Mouse (Mus musculus) T-helper 17 cell (primary cell): ENCODE data around the gene Syt15.
"Not testable (repeated sequence)": the region's sequence is repeated elsewhere in the genome, so short reads cannot be mapped to it uniquely, and the experiment has no call there.

Source experiments
- in situ Hi-C, 2 experiments: fragments of 300-600 bp; cut with MboI, MseI; formaldehyde crosslinking; loops; 1 replicate in 1 of 2; 2 replicates in 1 of 2; pipeline ENCODE4 v1.15.1; 2025; ENCODE audit warnings: high pct_unique_total_duplicates in 2 of 2

Gene Syt15

DNA sequence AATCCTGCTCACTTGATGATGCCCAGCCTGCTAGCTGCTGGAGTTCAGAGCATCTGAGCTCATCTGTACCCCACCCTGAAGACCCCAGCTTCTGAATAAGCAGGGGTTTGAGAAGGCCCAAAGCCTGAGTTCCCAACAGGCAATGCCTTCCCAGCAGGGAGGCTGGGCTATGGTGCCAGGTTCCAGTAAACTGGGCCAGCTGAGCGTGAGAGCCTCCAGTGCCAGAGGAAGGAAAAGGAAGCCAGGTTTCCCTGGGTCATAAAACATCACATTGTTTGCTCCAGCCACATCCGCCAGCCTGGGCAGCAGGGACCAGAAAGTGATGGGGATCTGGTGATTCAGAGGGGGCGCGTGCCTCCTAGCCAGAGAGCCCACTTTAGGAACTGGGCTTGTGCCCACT lies 7.2 kb downstream of the Syt15 start:
- in situ Hi-C loops, result no loop called here

DNA sequence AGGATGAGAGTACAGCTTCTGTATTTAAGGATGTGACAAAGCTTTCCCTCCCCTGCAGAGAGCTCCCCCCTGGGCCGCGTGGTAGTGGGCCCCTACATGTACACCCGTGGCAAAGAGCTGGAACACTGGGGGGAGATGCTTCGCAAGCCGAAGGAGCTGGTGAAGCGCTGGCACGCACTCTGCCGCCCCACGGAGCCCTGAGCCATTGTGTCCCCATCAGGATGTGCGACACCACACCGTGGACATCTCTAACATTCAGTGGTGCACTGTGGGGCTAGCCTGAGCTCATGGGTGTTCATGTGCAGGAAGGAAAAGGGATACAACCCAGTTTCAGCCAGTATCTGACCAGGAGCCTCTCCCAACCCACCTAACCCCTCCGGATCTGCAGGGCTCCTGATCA lies 8.6 kb downstream of the Syt15 start:
- in situ Hi-C loops, result no loop called here

DNA sequence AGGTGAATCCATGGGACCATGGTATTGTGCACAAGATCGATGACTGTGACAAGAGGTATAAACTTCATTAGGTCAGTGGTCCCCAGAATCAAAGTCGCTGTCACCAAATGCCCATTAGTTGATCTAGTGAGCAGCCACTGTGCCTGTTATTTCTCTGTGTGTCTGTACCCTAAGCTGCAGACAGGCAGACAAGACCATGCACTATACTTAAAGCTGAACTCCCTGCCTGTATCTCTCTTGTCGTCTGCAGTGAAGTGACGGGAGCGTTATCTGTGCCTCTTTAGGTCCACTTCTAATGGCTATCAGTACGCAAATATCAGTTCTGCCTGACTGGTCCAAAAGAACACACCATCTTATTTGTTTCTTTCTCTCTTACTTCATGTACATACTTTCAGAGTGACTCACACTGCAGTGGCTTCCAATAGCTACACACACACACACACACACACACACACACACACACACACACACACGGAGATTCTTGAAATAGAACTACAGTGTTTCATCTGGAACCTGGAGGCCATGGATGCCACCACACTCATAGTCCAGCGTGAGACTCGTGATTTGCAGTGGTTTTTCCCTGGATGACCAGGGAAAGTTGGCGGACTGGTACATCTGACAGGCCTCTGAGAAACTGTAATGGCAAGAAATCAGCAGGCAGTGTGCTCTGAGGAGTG lies 9.6 kb downstream of the Syt15 start:
- in situ Hi-C loops, result no loop called here

DNA sequence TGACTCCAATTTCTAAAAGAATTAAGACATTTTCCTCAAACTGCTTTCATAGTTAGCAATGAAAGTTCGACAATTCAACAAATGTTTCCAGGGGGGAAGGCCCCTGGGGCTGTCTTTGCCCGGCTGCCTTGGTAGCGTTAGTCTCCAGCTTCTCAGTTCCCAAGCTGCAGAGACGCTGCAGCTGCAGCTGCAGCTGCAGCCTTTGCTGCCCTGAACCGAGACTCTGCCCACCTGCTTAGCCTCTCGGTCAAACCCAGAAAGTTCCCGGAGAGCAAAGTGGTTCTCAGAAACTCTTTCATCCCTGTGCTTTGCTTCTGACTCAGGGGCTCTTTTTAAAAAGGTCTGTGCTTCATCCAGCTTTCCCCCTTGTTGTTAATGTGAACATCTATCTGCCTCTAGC lies 12.9 kb downstream of the Syt15 start:
- in situ Hi-C loops, result no loop called here

DNA sequence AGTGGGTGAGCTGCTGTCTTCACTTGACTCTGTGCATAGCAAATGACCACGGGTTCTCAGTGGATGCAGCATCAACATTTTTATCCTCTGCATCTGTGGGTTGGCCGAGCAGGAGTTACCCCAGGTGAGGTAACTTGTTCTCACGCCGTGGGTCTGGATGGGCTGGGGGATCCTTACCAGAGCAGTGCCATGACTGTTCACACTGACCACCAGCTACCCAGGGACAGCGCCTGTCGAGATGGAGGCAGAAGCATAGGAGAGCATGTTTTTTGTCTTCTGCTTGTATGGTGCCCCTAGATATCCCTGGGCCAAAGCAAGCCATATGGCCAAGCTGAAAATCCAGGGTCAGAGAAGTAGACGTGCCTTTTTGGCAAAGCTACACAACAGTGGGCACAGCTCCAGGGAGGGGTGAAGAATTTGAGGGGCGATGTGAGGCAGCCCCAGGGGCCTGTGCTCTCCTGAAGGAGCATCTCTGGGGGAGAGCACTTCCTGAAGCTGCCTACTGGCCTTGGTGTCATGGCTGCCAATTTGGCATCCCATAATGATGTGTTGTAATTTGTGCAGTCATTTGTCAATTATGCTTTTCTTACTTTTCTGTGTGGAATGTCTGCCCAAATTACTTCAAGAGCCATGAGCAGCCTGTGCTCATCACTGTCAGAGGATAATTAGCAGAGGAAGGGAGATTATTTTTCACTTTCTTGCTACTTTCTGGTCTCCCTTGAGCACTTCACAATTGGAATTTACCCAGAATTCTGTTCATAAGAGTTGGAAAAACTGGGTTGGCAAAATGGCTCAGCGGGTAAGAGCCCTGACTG lies 13.7 kb downstream of the Syt15 start:
- in situ Hi-C loops, result no loop called here

DNA sequence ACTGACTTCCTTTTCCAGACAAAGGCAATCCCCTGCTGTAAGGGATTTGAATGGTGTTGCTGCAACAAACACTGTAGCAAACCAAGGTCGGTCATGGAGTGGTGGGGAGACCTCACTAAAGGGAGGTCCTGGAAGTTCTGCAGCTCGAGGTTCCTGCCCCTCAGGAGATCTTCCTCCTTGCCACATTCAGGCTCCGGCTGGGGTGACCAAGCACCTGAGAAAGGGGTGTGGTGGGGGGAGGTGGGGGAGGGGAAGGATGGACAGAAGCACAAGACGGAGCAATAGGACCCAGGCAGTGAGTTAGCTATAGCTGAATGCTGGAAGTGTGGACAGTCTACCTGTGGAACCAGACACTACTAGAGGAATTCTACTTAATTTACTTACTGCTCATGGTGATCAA lies 14.5 kb downstream of the Syt15 start:
- in situ Hi-C loops, result no loop called here

DNA sequence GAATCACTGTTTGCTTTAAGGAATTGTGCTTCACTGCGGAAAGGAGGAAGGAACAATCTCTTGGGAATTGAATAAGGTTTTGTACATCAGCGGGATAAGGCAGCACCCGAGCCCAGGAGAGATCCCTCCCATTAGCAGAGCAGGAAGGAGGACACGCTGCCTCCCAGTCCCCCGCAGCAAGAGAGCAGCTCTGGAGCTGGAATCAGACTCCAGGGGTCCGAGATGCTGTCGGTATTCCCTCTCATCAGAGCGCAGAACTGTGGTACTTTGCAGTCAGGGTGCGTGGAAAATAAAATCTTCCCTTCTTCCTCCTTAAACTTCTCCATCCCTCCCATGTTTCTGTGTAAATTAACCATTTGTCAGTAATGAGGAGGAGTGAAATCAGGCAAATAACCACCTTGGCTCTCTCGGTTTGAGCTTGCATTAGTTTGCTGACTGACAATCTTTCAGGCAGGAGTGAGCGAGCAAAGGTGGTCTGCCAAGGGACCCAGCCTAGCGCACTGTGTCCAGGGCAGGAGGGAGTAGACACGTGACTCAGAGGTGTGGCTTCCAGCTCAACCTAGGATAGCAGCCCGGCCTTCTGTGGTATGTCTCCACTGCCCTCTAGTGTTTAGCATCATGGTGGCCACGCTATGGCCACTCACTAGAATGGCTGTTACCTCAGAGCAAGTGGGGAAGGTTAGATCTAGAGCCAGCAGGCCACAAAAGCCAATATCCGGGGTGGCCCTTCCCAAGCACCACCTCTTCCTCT lies 15.4 kb downstream of the Syt15 start:
- in situ Hi-C loops, result no loop called here

DNA sequence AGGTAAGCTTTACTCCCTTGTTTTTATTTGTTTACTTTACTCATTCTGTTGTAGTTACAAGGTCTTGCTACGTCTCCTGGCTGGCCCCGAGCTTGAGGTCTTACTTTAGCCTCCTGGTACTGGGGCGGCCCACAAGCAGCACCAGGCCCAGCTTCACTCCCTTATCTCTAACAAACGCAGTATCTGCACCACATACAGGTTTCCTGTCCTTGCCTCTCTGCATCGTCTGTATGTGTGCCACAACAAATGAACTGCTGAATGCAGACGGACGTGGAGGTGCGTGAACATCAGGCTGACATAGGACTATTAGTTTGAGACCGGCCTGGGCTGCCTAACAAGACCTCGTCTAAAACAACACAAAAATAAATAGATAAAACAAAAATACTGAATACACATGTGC lies 20.9 kb downstream of the Syt15 start:
- in situ Hi-C loops, result no loop called here

DNA sequence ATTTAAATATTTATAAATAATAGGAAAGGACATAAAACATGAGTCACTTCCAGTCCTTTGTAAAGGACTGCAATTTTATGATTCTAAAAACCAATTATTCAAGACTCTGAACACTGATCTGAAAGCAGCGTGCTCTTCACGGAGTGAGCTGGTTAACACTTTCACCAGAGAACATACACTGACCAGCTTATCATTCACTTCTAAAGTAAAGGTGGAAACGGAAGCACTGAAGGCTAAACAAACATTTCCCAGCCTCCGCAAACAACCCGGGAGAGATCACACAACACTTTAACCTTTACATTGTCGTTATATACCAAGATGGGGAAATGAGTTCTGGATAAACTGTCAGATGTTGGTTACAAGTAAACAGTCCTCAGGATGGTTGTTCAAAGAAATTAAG lies 21.3 kb downstream of the Syt15 start:
- in situ Hi-C loops, result no loop called here

DNA sequence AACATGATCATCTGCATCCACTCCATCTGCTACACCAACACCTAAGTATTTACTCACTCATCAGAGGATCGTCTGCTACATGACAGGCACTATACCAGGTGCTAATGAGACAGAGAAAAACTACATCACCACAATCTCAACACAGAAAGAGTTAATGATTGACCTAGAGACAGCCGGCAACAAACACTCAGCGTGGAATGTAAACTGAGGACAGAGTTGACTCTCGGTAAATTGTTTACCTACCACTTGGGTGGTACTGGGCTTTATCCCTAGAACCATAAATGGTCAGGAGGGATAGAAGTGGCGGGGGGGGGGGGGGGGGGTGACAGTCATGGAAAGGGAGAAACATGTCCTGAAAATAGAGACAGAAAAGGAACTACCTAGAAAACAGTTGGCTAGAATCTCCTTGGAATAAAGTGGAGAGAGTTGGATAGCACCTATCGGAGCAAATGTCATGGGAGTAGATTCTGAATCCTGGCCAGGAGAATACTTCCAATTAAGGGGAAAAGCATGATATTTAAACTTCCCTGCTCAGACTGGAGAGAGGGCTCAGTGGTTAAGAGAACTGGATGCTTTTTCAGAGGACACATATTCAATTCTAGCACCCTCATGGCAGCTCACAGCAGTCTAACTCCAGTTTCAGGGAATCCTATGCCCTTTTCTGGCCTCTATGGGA lies 33.2 kb downstream of the Syt15 start:
- in situ Hi-C loops, result no loop called here

DNA sequence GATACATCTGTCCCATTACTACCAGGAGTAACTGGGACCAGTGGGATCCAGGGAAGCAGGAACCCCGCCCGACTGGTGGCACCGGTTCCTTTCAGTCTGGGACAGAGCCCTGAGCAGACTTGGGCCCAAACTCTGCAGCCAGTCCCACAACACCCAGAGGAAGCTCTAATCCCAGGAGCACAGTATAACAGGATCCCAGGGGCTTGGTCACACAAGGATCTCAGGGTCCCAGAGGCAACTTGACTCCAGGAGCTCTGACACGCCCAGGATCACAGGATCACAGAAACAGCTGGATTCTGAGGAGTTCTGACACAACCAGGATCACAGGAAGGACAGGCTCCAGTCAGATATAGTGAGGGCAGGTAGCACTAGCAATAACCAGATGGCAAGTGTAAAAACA lies 33.9 kb downstream of the Syt15 start:
- in situ Hi-C loops, result no loop called here

DNA sequence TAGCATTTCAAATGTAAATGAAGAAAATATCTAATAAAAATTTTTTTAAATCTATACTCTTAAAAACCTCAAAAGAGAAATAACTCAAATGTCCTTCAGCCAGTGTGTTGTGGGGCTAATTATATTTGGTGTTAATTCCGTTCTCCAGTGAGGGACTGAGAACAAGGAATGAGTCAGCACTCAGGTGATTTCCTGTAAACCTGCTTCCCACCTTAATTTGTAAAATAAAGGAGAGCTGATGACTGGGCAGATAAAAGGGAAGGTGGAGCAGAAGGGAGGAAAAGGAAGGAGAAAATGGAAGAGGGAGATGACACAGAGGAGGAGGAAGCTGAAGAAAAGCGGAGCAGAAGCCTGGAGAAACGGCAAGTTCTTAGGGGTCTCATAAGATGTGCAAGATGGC lies 39.1 kb downstream of the Syt15 start:
- in situ Hi-C loops, result not testable (repeated sequence)

DNA sequence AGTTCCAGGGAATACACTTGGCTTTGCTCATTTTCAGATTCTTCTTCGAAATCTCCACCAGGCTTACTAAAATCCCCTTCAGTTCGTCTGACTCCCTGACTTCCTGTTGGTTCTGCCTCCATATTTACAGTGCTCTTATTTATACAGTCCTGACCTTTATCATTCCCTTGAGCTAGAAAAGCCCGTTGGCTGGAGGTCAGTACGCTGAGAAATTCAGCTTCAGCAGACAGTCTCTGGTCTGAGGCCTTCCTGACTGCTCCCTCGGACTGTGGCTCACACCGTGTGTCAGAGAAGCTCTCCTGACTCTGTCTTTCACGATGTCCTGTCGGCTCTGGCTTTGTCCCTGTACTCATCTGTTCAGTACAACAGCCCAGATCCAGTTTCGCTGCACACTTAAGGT lies 48.7 kb downstream of the Syt15 start:
- in situ Hi-C loops, result no loop called here

DNA sequence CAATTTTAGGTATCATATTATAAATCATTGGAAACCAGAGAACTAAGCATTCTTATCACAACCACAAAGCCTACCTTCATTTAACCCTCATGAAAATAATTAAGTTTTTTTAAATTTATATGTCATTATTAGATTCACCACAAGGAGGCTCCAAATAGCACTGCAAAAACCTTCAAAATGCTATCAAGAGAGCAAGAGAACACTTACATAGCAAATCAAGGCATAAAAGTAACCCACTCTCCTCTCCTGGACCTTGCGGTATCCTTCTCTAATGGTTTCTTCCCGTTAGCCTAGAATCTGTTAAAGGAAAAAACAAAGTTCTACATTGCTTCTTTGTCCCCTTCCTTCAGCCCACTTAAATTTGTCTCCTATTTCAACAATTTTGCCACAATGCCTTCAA lies 53.9 kb downstream of the Syt15 start:
- in situ Hi-C loops, result loop anchor here in 1 of 2 experiments (5.0 kb wide), 1 partner anchor 84 kb away; the partner anchor contains the start of gene Fam25c

DNA sequence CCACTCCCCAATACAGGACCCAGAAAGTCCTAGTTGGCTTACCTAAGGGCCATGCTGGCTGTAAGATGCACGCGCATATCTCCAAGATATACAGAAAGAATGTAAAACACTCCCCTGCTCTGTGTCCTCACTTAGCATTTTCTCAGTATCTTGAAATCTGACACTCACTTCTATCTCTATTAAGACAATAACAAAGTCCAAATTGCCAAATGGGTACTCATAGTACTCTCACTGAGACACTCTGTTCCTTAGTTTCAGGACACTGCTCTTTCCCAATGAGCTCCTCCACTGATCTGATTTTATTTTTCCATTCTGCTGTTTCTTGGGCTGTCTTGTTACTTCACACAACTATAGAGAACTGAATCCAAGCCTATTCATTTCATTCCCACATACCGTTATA lies 54.7 kb downstream of the Syt15 start:
- in situ Hi-C loops, result loop anchor here in 1 of 2 experiments (5.0 kb wide), 1 partner anchor 83 kb away; the partner anchor contains the start of gene Fam25c

DNA sequence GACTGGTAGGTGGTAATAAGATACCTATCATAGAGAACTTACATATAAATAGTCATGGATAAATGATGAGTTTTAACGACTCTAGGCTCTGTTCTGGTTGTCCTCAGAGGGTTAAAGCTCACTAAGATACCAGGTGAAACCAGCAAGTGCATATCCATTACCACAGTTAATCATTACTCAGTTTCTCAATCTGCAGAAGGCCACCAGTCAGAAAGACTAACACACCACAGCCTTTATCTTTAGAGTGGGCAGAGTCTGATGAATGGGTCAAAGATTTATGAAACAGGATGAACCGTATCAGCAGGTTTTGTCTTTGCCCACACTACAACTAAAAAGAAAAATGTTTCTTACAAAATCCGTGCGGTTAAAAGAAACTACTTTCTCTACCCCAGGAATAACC lies 55.8 kb downstream of the Syt15 start:
- in situ Hi-C loops, result no loop called here

DNA sequence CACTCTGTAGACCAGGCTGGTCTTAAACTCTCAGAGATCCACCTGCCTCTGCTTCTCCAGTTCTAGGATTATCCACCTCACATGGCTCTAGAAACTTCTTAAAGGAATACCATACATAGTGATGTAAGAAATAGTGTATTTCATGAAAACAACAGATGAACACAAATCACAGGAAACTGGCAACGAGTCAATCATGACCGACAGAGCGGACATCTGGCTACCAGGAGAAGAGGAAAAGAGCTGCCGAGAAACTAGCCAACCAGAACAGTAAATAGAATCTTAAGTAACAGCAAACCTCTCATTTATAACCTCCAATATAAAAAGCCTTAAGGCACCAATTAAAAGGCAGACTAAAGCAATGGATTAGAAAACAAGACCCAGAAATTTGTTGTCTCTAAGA lies 60.3 kb downstream of the Syt15 start:
- in situ Hi-C loops, result no loop called here
